Mouse (Mus musculus) erythroblast, embryonic 14.5 days (primary cell): ENCODE measurements around the gene Gm648.

Experiments used
- GATA1 ChIP-seq: IDR thresholded peaks from 2 replicates; pipeline ENCODE4 v1.6.1; 2012; ENCODE audit warnings: low read length, inconsistent platforms, mixed read lengths
- TAL1 ChIP-seq: IDR thresholded peaks from 3 replicates; pipeline ENCODE4 v1.6.1; 2012; ENCODE audit warnings: low read length, inconsistent platforms, mixed read lengths

GRCm38 (mm10) chrX:56597219-56597886, 47.9 kb upstream of the Gm648 start:
- TF ChIP-seq GATA1: no peak
- no peak for TF ChIP-seq TAL1
